Mouse (Mus musculus) MEL (cell line): ENCODE measurements around the gene Prdx6. TPM values are rescaled to one million over a fixed set of nuclear protein-coding genes. Genes with fewer than 3 reads are reported as not detected.

Experiments
- DNase-seq: peaks from one replicate; pipeline ENCODE4 v3.0.0; 2011; ENCODE audit warnings: low read depth, low spot score
- H3K27ac ChIP-seq: 2 replicates; pipeline ENCODE4 v1.5.1; 2012; ENCODE audit warnings: low read depth, mild to moderate bottlenecking, control low read depth, low read length, moderate library complexity; ENCODE audit not compliant: control insufficient read depth
- H3K27me3 ChIP-seq, 2 experiments: fragments of 150-350 bp in 1 of 2; sonication (generic) in 1 of 2; 2 replicates each; pipeline ENCODE4 v1.6.1; 2012; ENCODE audit warnings: low read length in 2 of 2, mild to moderate bottlenecking in 2 of 2, improper control_type of control experiment in 1 of 2, moderate library complexity in 1 of 2; ENCODE audit not compliant: insufficient read depth in 2 of 2, control insufficient read depth in 1 of 2
- H3K36me3 ChIP-seq, 2 experiments: 2 replicates each; pipeline ENCODE4 v1.6.1; 2012 to 2014; ENCODE audit warnings: low read length in 2 of 2, improper control_type of control experiment in 1 of 2, inconsistent platforms in 1 of 2, mild to moderate bottlenecking in 1 of 2; ENCODE audit not compliant: insufficient read depth in 2 of 2, control insufficient read depth in 1 of 2
- H3K4me1 ChIP-seq, 2 experiments: fragments of 150-350 bp in 1 of 2; sonication (generic) in 1 of 2; 2 replicates each; pipeline ENCODE4 v1.6.1; 2012; ENCODE audit warnings: low read length in 2 of 2, improper control_type of control experiment in 1 of 2, mild to moderate bottlenecking in 1 of 2; ENCODE audit not compliant: insufficient read depth in 2 of 2, control insufficient read depth in 1 of 2
- H3K4me3 ChIP-seq, 2 experiments: fragments of 150-350 bp in 1 of 2; sonication (generic) in 1 of 2; 2 replicates each; pipeline ENCODE4 v1.5.1; 2012; ENCODE audit warnings: low read depth in 2 of 2, low read length in 2 of 2, mild to moderate bottlenecking in 2 of 2, moderate library complexity in 2 of 2, control low read depth in 1 of 2, improper control_type of control experiment in 1 of 2; ENCODE audit not compliant: control insufficient read depth in 1 of 2, insufficient read depth in 1 of 2
- H3K79me2 ChIP-seq: 2 replicates; pipeline ENCODE4 v1.6.1; 2012; ENCODE audit warnings: mild to moderate bottlenecking, low read length, moderate library complexity; ENCODE audit not compliant: control insufficient read depth, poor library complexity, insufficient read depth
- H3K9ac ChIP-seq: 2 replicates; pipeline ENCODE4 v1.6.1; 2012; ENCODE audit warnings: low read depth, mild to moderate bottlenecking, control low read depth, low read length, moderate library complexity; ENCODE audit not compliant: control insufficient read depth, poor library complexity, severe bottlenecking
- H3K9me3 ChIP-seq: fragments of 150-350 bp; sonication (generic); replicated peaks from 2 replicates; pipeline ENCODE4 v1.6.1; 2012; ENCODE audit warnings: mild to moderate bottlenecking, low read length, improper control_type of control experiment, moderate library complexity; ENCODE audit not compliant: insufficient read depth
- BHLHE40 ChIP-seq: IDR thresholded peaks from 2 replicates; pipeline ENCODE4 v1.6.1; 2012; ENCODE audit warnings: low read depth, mild to moderate bottlenecking, inconsistent platforms, low read length, improper control_type of control experiment, borderline replicate concordance
- CHD2 ChIP-seq: IDR thresholded peaks from 2 replicates; pipeline ENCODE4 v1.6.1; 2011; ENCODE audit warnings: low read length, improper control_type of control experiment
- E2F4 ChIP-seq: IDR thresholded peaks from 2 replicates; pipeline ENCODE4 v1.6.1; 2011; ENCODE audit warnings: low read depth, low read length, improper control_type of control experiment, borderline replicate concordance
- ELF1 ChIP-seq: IDR thresholded peaks from 2 replicates; pipeline ENCODE4 v1.6.1; 2014; ENCODE audit warnings: low read depth, mild to moderate bottlenecking, inconsistent platforms, low read length, improper control_type of control experiment, moderate library complexity
- EP300 ChIP-seq, 2 experiments: IDR thresholded peaks; 2 replicates each; pipeline ENCODE4 v1.6.1; 2011; ENCODE audit warnings: improper control_type of control experiment in 2 of 2, low read length in 2 of 2, low read depth in 1 of 2, mild to moderate bottlenecking in 1 of 2
- GABPA ChIP-seq: IDR thresholded peaks from 2 replicates; pipeline ENCODE4 v1.6.1; 2012; ENCODE audit warnings: low read depth, mild to moderate bottlenecking, inconsistent platforms, low read length, improper control_type of control experiment, moderate library complexity
- GATA1 ChIP-seq: IDR thresholded peaks from 2 replicates; pipeline ENCODE4 v1.6.1; 2011; ENCODE audit warnings: low read depth, low read length, improper control_type of control experiment
- HCFC1 ChIP-seq: IDR thresholded peaks from 2 replicates; pipeline ENCODE4 v1.6.1; 2012; ENCODE audit warnings: low read depth, mild to moderate bottlenecking, inconsistent platforms, low read length, improper control_type of control experiment, moderate library complexity
- MAFK ChIP-seq: IDR thresholded peaks from 2 replicates; pipeline ENCODE4 v1.6.1; 2011; ENCODE audit warnings: low read depth, mild to moderate bottlenecking, low read length, improper control_type of control experiment, borderline replicate concordance
- MAX ChIP-seq: IDR thresholded peaks from 2 replicates; pipeline ENCODE4 v1.6.1; 2011; ENCODE audit warnings: low read length, improper control_type of control experiment
- MAZ ChIP-seq: IDR thresholded peaks from 2 replicates; pipeline ENCODE4 v1.6.1; 2012; ENCODE audit warnings: low read depth, mild to moderate bottlenecking, inconsistent platforms, low read length, improper control_type of control experiment
- MXI1 ChIP-seq: IDR thresholded peaks from 2 replicates; pipeline ENCODE4 v1.6.1; 2011; ENCODE audit warnings: mild to moderate bottlenecking, low read depth, low read length, improper control_type of control experiment
- MYB ChIP-seq: IDR thresholded peaks from 2 replicates; pipeline ENCODE4 v1.6.1; 2011; ENCODE audit warnings: mild to moderate bottlenecking, low read depth, low read length, improper control_type of control experiment
- MYC ChIP-seq: IDR thresholded peaks from 2 replicates; pipeline ENCODE4 v1.6.1; 2011; ENCODE audit warnings: low read depth, mild to moderate bottlenecking, low read length, improper control_type of control experiment, moderate library complexity
- NELFE ChIP-seq: IDR thresholded peaks from 2 replicates; pipeline ENCODE4 v1.6.1; 2011; ENCODE audit warnings: low read depth, low read length, improper control_type of control experiment
- NRF1 ChIP-seq: IDR thresholded peaks from 2 replicates; pipeline ENCODE4 v1.6.1; 2014; ENCODE audit warnings: low read depth, mild to moderate bottlenecking, inconsistent platforms, low read length, improper control_type of control experiment, moderate library complexity; ENCODE audit not compliant: poor library complexity, insufficient read depth, severe bottlenecking
- POLR2A ChIP-seq, 2 experiments: IDR thresholded peaks; 2 replicates each; pipeline ENCODE4 v1.6.1; 2011 to 2012; ENCODE audit warnings: low read length in 2 of 2, mild to moderate bottlenecking in 2 of 2, control low read depth in 1 of 2, improper control_type of control experiment in 1 of 2, low read depth in 1 of 2, moderate library complexity in 1 of 2; ENCODE audit not compliant: control insufficient read depth in 1 of 2, insufficient read depth in 1 of 2, poor library complexity in 1 of 2
- RAD21 ChIP-seq: IDR thresholded peaks from 2 replicates; pipeline ENCODE4 v1.6.1; 2011; ENCODE audit warnings: mild to moderate bottlenecking, low read depth, low read length, improper control_type of control experiment
- RCOR1 ChIP-seq: IDR thresholded peaks from 2 replicates; pipeline ENCODE4 v1.6.1; 2012; ENCODE audit warnings: low read depth, mild to moderate bottlenecking, inconsistent platforms, low read length, improper control_type of control experiment
- TBP ChIP-seq: IDR thresholded peaks from 2 replicates; pipeline ENCODE4 v1.8.0; 2011; ENCODE audit warnings: low read depth, low read length, improper control_type of control experiment
- TCF12 ChIP-seq: IDR thresholded peaks from 2 replicates; pipeline ENCODE4 v1.6.1; 2014; ENCODE audit warnings: low read depth, mild to moderate bottlenecking, inconsistent platforms, low read length, improper control_type of control experiment, moderate library complexity
- USF1 ChIP-seq: IDR thresholded peaks from 2 replicates; pipeline ENCODE4 v1.6.1; 2014; ENCODE audit warnings: low read depth, mild to moderate bottlenecking, inconsistent platforms, low read length, improper control_type of control experiment, moderate library complexity
- ZKSCAN1 ChIP-seq: IDR thresholded peaks from 2 replicates; pipeline ENCODE4 v1.6.1; 2012; ENCODE audit warnings: low read depth, mild to moderate bottlenecking, inconsistent platforms, low read length, improper control_type of control experiment, moderate library complexity
- ZMIZ1 ChIP-seq: IDR thresholded peaks from 2 replicates; pipeline ENCODE4 v1.6.1; 2012; ENCODE audit warnings: low read depth, mild to moderate bottlenecking, inconsistent platforms, low read length, improper control_type of control experiment, moderate library complexity
- ZNF384 ChIP-seq: IDR thresholded peaks from 2 replicates; pipeline ENCODE4 v1.6.1; 2012; ENCODE audit warnings: low read depth, mild to moderate bottlenecking, inconsistent platforms, low read length, improper control_type of control experiment
- polyA plus RNA-seq, 2 experiments: library from polyadenylated mRNA; stranded (reverse) in 1 of 2; unstranded in 1 of 2; fragments of >175 nt in 1 of 2; fragments of >200 nt in 1 of 2; gene quantifications; 2 replicates each; pipeline versions ENCODE4 v1.2.1 to v1.2.4; 2012; ENCODE audit warnings: low replicate concordance in 2 of 2, low read depth in 1 of 2; ENCODE audit not compliant: insufficient read length in 2 of 2, insufficient read depth in 1 of 2, missing spikeins in 1 of 2
- total RNA-seq: library from RNA; depleted of rRNA; stranded (reverse); fragments of 300-350 nt; gene quantifications from 2 replicates; pipeline ENCODE4 v1.2.3, GENCODE M21; 2012

The Prdx6 gene
- total and polyA plus RNA-seq, 3 experiments: 155 to 300 TPM; not detected in 1

- no peak for TF ChIP-seq ZMIZ1
- TF ChIP-seq NRF1: no peak
- TF ChIP-seq TBP: no peak
- no peak for TF ChIP-seq MAZ
- no peak for TF ChIP-seq ELF1
- TF ChIP-seq RCOR1: no peak
Measured at GRCm38 (mm10) chr1:161286726-161287310, 35.8 kb upstream of the Prdx6 start (continued).

DNA sequence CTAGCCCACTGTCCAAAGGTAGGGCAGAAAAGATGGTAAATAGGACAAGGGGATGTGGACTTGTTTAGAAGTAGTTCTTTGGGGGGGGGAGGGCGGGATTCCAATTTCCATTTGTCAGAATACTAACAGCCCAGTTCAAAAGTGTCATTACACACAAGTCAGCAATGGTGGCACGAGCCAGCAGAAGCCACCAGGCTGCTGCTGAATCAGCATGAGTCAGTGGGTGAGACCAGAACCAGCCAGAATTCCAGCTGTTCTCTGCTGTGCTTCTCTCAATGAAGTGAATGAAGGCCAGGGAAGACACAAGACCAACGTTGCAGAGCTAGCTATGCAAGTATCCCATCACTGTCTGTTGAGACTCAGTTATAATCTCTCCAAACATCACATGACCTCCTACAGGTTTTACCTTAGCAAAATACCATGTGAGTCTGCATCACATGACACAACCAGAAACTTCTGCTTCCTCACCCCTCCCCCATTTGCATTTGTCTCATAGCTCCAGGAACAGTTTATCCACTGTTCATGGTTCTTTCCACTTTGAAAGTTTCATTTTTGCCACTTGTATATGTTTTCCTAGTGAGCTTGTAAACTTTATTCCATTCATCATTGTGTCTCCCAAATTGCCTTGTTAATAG is 30.2 kb upstream of the Prdx6 start:
- Histone ChIP-seq H3K4me1 (peaks cover 0 to 5% of the 10 kb centered on the region in 2 experiments; a peak in 1 of 4 replicates), H3K9me3 (no peaks in the 10 kb centered on the region), H3K4me3 (no peak overlapping the region), H3K27me3 (no peaks in the 10 kb centered on the region), H3K9ac (no peak overlapping the region), H3K27ac (no peak overlapping the region), H3K36me3 (no peaks in the 10 kb centered on the region), H3K79me2 (no peaks in the 10 kb centered on the region)
- TF ChIP-seq NRF1: no peak
- peak; percentile 62; the same call in 1 of the 2 replicates for TF ChIP-seq USF1
- no peak for TF ChIP-seq RAD21
- no peak for TF ChIP-seq MAFK
- DNase-seq: no peak

- peak; percentile 32 for DNase-seq
- Histone ChIP-seq H3K27me3 (no peaks in the 10 kb centered on the region; a peak in 1 of 4 replicates), H3K4me3 (no peak overlapping the region), H3K79me2 (no peaks in the 10 kb centered on the region), H3K27ac (no peak overlapping the region), H3K4me1 (peaks cover 0 to 5% of the 10 kb centered on the region in 2 experiments; a peak in 1 of 4 replicates), H3K9ac (no peak overlapping the region), H3K36me3 (no peaks in the 10 kb centered on the region), H3K9me3 (no peaks in the 10 kb centered on the region)
- TF ChIP-seq RAD21: no peak
- TF ChIP-seq MXI1: no peak
- TF ChIP-seq GATA1: peak; percentile 36; the same call in 1 of the 2 replicates
- TF ChIP-seq BHLHE40: no peak
- no peak for TF ChIP-seq E2F4
- no peak for TF ChIP-seq USF1
- no peak for TF ChIP-seq POLR2A (IDR thresholded peaks at IDR 0.05; ENCODE audit: control insufficient read depth in 1 of 2, insufficient read depth in 1 of 2, low read depth in 1 of 2, low read length in 2 of 2, poor library complexity in 1 of 2)
- TF ChIP-seq MAX: no peak
- no peak for TF ChIP-seq MAFK
- no peak for TF ChIP-seq ZNF384
- TF ChIP-seq HCFC1: no peak
- no peak for TF ChIP-seq MYC
- TF ChIP-seq CHD2: no peak
- TF ChIP-seq RCOR1: peak; percentile 21; the same call in 1 of the 2 replicates
- TF ChIP-seq MAZ: no peak
- TF ChIP-seq NELFE: no peak
- TF ChIP-seq TCF12: no peak
- no peak for TF ChIP-seq MYB
- TF ChIP-seq ZKSCAN1: no peak
- TF ChIP-seq ELF1: peak; percentile 35; the same call in 1 of the 2 replicates
- TF ChIP-seq TBP: no peak
- TF ChIP-seq EP300 (IDR thresholded peaks at IDR 0.05; ENCODE audit: low read depth in 1 of 2, low read length in 2 of 2): peak in 1 of 2 experiments; percentile 43; a peak in 3 of 4 replicates
- no peak for TF ChIP-seq GABPA
Measured at GRCm38 (mm10) chr1:161279244-161279908, 28.4 kb upstream of the Prdx6 start.
